Mouse (Mus musculus): ENCODE measurements around the gene Il9.

The Il9 gene

DNA sequence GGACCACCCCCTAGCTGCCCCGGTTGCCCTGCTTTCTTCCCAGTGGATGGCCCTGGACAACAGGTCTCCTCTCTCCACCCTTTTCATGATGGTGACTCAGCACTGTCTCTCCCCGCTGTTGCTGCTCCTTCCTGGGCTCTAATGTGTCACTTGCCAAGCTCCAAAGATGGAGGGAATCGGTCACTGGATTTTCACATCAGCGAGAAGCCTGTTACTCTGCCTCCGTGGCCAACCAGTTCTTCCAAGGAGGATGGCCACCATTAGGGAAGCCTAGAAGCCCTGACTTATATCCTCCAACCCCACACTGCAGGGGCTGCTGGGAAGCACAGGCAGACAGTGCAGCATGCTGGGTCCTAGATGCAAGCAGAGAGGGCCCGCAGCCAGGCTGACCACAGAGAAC is 10.8 kb downstream of the Il9 start:
- DNase-seq: no peak

DNA sequence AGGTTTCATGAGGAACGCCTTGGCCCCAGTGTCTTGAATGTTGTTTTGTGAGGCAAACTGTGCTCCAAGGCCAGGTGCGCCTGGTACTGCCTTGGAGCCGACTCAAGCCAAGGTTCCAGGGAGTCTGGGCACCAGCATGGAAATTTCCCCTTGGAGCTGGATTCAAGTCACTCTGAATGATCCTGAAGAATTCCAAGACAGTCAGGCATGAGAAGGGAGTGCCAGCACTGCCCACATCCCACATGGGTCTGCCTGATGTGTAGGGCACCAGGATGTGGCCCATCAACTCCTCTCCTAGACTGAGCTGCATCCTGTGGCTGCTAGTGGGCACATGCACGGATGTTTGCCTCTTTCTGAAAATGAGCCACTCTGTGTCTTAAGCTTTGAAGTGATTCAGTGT is 13.5 kb downstream of the Il9 start:
- DNase-seq: no peak

DNA sequence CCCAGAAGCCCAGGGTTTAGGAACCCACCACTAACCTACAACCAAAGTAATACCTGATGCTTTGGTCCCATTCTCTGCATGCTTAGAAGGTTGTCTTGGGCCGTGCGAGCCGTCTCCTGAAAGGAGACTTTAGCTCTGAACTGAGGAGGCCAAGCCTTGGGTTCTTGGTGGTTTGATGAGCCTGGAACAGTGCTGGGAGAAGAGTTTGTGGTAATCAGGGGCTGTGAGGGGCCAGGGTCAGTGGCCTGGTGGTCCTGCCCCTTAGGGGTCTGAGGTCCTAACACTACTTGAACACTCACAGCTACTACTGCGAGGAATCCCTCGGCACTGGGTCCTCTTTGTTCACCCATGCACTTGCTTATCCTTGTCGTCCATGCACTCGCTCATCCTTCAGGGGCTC is 14.3 kb downstream of the Il9 start:
- DNase-seq: no peak

- DNase-seq: no peak
Measured at GRCm38 (mm10) chr13:56463750-56464149, 18.3 kb downstream of the Il9 start.

GRCm38 (mm10) chr13:56463261-56463660 is 18.8 kb downstream of the Il9 start:
- no peak for DNase-seq

- no peak for DNase-seq
Measured at GRCm38 (mm10) chr13:56462791-56463190, 19.3 kb downstream of the Il9 start.

GRCm38 (mm10) chr13:56461460-56461859 is 20.6 kb downstream of the Il9 start:
- DNase-seq: no peak

GRCm38 (mm10) chr13:56458001-56458400 is 24.0 kb downstream of the Il9 start:
- DNase-seq: no peak

- DNase-seq: no peak
Measured at GRCm38 (mm10) chr13:56450035-56450434, 32.0 kb downstream of the Il9 start.

DNA sequence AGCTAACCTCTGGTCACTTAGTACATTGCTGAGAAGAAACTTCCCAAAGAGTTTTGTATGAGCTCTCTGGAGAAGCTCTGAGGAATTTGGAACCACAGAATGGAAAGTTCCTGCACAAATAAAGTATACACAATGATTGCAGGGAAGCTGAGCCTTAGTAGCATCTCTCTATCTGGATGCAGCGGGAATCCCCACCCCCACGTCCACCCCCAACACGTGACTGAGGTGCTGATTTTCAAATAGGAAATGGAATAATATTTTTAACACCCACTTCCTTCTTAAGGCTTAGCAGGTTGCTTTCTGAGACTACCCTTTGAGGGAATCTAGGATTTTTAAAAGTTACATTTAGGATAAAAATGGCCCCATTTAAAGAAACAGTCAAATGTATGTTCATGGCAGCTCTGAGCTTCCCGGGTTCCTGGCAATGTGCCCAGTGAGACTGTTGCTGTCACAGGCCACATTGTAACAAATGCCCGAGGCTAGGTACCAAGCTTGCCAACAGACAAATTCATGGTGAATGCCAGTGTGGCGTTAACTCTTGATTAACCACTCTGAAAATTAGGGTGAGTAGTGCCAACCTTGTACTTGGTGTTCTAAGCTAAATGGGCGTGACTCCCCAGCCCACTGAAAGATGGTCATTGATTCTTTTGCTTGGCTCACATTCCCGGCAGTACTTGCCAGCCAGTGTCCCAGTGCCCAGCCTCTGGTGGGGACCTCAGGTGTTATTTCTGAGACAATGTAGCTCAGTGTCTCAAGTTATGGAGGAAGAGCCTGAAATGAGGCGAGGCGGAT is 32.6 kb downstream of the Il9 start:
- DNase-seq: peak; percentile 52 to 61

GRCm38 (mm10) chr13:56444996-56445395 is 37.0 kb downstream of the Il9 start:
- DNase-seq: no peak

DNA sequence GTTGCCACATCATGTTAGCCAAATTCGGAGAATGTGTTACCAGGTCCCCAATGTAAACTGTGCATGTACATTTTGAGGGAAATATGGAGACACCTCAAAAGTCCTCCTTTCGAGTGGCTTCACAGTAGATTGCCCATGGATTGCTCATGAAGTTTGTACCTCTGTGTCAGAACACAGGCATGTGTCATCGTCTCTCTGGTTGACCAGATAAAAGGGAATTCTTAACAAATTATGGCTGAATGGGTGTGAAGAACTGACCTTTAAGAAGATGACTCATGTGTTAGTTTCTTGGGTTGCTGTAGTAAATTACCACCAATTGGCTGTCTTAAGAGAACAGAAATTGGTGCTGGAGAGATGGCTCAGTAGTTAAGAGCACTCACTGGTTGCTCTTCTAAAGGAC is 37.9 kb downstream of the Il9 start:
- DNase-seq: no peak

- DNase-seq: no peak
Measured at GRCm38 (mm10) chr13:56443411-56443810, 38.6 kb downstream of the Il9 start.

GRCm38 (mm10) chr13:56438211-56439075 is 43.6 kb downstream of the Il9 start, which contains the start of gene Slc25a48:
Gene Slc25a48, plus strand, starts transcription at chr13:56438355.
- DNase-seq: no peak

- no peak for DNase-seq
Measured at GRCm38 (mm10) chr13:56435615-56436287, 46.3 kb downstream of the Il9 start.

- DNase-seq: no peak
Measured at GRCm38 (mm10) chr13:56434311-56434751, 47.7 kb downstream of the Il9 start.

- DNase-seq: peak; percentile 69 to 78
Measured at GRCm38 (mm10) chr13:56433466-56433865, 48.6 kb downstream of the Il9 start.

DNA sequence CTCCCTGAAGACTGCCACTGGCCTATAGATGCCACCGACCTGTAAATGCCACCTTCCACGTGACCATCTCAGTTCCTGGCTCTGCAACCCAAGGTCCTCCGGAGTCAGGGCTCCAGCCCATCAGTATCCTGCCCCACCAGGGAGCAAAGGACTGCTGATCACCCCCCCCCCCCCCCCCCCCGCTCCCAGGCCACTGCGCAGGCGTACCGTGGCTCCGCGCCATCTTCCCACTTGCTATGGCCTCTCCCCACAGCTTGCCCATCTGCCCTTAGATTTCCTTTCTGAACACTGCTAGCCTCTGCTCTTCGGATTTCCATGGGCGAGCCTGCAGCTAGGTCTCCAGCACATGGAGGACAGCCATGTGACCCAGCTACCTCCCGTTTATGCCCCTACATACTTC is 49.5 kb downstream of the Il9 start:
- DNase-seq: peak; percentile 48 to 65

Measured in cerebellum, adult 18-20 months (tissue).